Mouse (Mus musculus): Measurements from ENCODE around the gene Tas2r109. TPM values are rescaled to one million over a fixed set of nuclear protein-coding genes. Genes with fewer than 3 reads are reported as not detected.
"Not testable (repeated sequence)": the region's sequence is repeated elsewhere in the genome, so short reads cannot be mapped to it uniquely, and the experiment has no call there.

Gene Tas2r109
- total RNA-seq (2021) (not detected), polyA plus RNA-seq (2012; rRNA removed) (not detected in 2 replicates)
- long read RNA-seq = 0 reads

GRCm38 (mm10) chr6:132980865-132981264 is at the start of gene Tas2r109:
Tas2r109 (minus strand) TSS chr6:132980965.
- no peak for DNase-seq

GRCm38 (mm10) chr6:132957819-132958218 is 22.9 kb downstream of the Tas2r109 start, which contains the start of gene Tas2r131:
Tas2r131 (minus strand) TSS chr6:132957919.
- DNase-seq = no peak

- no peak for DNase-seq
Measured at GRCm38 (mm10) chr6:132950802-132951201, 30.0 kb downstream of the Tas2r109 start, which contains the start of gene Tas2r129. Tas2r129 (plus strand) TSS chr6:132951102.

- not testable (repeated sequence) for DNase-seq
Measured at GRCm38 (mm10) chr6:132941376-132941775, 39.4 kb downstream of the Tas2r109 start.

Other genes with a start within 250 kb of the Tas2r109 start
- not detected for gene Tas2r115, start 242.9 kb downstream of the Tas2r109 start, total RNA-seq (2021)
- gene Tas2r115, start 242.9 kb downstream of the Tas2r109 start, polyA plus RNA-seq (2012; rRNA removed) = not detected in 2 replicates
- not detected for gene Tas2r124, start 226.2 kb downstream of the Tas2r109 start, total RNA-seq (2021)
- gene Tas2r124, start 226.2 kb downstream of the Tas2r109 start, polyA plus RNA-seq (2012; rRNA removed) = not detected in 2 replicates
- gene Tas2r102, start 218.8 kb downstream of the Tas2r109 start, total RNA-seq (2021) = not detected
- gene Tas2r102, start 218.8 kb downstream of the Tas2r109 start, polyA plus RNA-seq (2012; rRNA removed) = not detected in 2 replicates
- not detected for gene Tas2r136, start 202.8 kb downstream of the Tas2r109 start, total RNA-seq (2021)
- gene Tas2r136, start 202.8 kb downstream of the Tas2r109 start, polyA plus RNA-seq (2012; rRNA removed) = not detected in 2 replicates
- not detected for gene Tas2r117, start 178.1 kb downstream of the Tas2r109 start, total RNA-seq (2021)
- gene Tas2r117, start 178.1 kb downstream of the Tas2r109 start, polyA plus RNA-seq (2012; rRNA removed) = not detected in 2 replicates
- gene Tas2r123, start 133.8 kb downstream of the Tas2r109 start, total RNA-seq (2021) = not detected
- not detected in 2 replicates for gene Tas2r123, start 133.8 kb downstream of the Tas2r109 start, polyA plus RNA-seq (2012; rRNA removed)
- gene Tas2r116, start 125.5 kb downstream of the Tas2r109 start, total RNA-seq (2021) = not detected
- not detected in 2 replicates for gene Tas2r116, start 125.5 kb downstream of the Tas2r109 start, polyA plus RNA-seq (2012; rRNA removed)
- gene Tas2r110, start 113.0 kb downstream of the Tas2r109 start, total RNA-seq (2021) = not detected
- not detected in 2 replicates for gene Tas2r110, start 113.0 kb downstream of the Tas2r109 start, polyA plus RNA-seq (2012; rRNA removed)
- gene Tas2r113, start 88.0 kb downstream of the Tas2r109 start, total RNA-seq (2021) = not detected
- gene Tas2r113, start 88.0 kb downstream of the Tas2r109 start, polyA plus RNA-seq (2012; rRNA removed) = not detected in 2 replicates
- not detected for gene Tas2r125, start 71.3 kb downstream of the Tas2r109 start, total RNA-seq (2021)
- gene Tas2r125, start 71.3 kb downstream of the Tas2r109 start, polyA plus RNA-seq (2012; rRNA removed) = not detected in 2 replicates
- not detected for gene Tas2r129, start 29.9 kb downstream of the Tas2r109 start, total RNA-seq (2021)
- not detected in 2 replicates for gene Tas2r129, start 29.9 kb downstream of the Tas2r109 start, polyA plus RNA-seq (2012; rRNA removed)
- not detected for gene Tas2r131, start 23.0 kb downstream of the Tas2r109 start, total RNA-seq (2021)
- gene Tas2r131, start 23.0 kb downstream of the Tas2r109 start, polyA plus RNA-seq (2012; rRNA removed) = not detected in 2 replicates
- not detected for gene Tas2r103, start 56.1 kb upstream of the Tas2r109 start, total RNA-seq (2021)
- gene Tas2r103, start 56.1 kb upstream of the Tas2r109 start, polyA plus RNA-seq (2012; rRNA removed) = not detected in 2 replicates
- not detected for gene Tas2r140, start 74.9 kb upstream of the Tas2r109 start, total RNA-seq (2021)
- gene Tas2r140, start 74.9 kb upstream of the Tas2r109 start, polyA plus RNA-seq (2012; rRNA removed) = not detected in 2 replicates
- gene Smim10l1, start 123.9 kb upstream of the Tas2r109 start, total RNA-seq (2021) = 10 to 100 TPM; 95.2 to 98.7 TPM
- 475 and 512 TPM in 2 replicates for gene Smim10l1, start 123.9 kb upstream of the Tas2r109 start, polyA plus RNA-seq (2012; rRNA removed)